Mouse (Mus musculus) cerebellum, adult 11 months (tissue): ENCODE results near the gene U2surp.

ENCODE experiments used
- DNase-seq: peaks from one replicate; pipeline ENCODE4 v3.0.0; 2022

U2surp gene

GRCm38 (mm10) chr9:95511472-95512330, at the start of gene U2surp:
TSS of gene U2surp (minus strand) at chr9:95511996.
- DNase-seq, result peak; percentile 95

DNA sequence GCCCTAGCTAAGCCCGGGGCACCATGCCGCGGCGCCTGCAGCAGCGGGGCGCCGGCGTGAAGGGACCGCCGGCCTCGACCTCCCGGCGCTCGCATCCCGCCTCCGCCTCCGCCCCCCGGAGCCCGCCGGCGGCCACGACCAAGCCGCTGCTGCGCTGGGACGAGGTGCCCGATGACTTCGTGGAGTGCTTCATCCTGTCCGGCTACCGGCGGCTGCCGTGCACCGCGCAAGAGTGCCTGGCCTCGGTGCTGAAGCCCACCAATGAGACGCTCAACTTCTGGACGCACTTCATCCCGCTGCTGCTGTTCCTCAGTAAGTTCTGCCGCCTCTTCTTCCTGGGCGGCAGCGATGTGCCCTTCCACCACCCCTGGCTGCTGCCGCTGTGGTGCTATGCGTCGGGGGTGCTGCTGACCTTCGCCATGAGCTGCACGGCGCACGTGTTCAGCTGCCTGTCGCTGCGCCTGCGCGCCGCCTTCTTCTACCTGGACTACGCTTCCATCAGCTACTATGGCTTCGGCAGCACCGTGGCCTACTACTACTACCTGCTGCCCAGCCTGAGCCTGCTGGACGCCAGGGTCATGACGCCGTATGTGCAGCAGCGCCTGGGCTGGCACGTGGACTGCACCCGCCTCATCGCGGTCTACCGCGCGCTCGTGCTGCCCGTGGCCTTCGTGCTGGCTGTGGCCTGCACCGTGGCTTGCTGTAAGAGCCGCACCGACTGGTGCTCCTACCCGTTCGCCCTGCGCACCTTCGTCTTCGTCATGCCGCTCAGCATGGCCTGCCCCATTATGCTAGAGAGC, 48.3 kb upstream of the U2surp start:
- peak; percentile 69 for DNase-seq

GRCm38 (mm10) chr9:95559059-95559935, 47.5 kb upstream of the U2surp start, which contains the start of gene Paqr9:
TSS of gene Paqr9 (plus strand) at chr9:95559657.
- peak; percentile 71 for DNase-seq

DNA sequence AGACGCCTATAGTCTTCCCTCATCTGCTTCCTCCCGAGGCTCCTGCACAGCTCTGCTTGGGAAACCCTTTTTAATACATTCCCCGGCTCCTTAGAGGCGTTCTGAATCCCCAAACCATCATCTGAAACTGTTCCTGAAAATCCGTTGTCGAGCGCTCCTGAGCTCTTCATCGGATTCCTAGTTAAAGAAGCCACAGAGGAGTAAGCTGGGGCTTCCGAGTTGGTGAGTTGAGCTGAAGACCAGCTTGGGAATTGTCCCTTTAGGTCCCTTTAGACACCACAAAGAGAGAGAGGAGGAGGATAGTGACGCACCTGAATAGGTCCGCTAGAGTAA, 46.9 kb upstream of the U2surp start:
- no peak for DNase-seq

GRCm38 (mm10) chr9:95557722-95558121, 45.9 kb upstream of the U2surp start:
- DNase-seq, result no peak

GRCm38 (mm10) chr9:95556067-95556512, 44.3 kb upstream of the U2surp start:
- DNase-seq, result no peak

DNA sequence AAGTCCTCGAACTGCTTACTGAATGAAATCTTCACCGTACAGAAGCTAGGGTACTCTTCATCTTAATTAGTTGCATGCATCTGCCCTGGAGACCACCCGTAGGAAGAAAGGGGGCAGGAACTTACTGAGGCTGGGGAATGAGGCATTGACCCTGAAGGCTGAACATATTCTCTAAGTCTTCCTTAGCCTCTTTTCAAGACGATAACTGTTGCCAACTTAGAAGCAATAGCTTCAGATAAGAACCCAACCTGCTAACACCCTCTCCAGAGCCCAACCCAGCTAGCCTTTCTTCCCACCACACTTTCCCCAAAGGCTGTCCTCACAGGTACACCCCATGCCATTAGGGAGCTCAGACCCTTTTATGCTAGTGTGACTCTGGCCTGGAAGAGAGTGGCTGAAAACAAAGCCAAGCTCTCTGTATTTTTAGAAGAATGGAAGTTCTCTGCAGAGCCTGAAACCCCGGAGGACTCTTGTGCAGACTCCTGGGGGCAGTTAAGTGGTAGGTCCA, 43.5 kb upstream of the U2surp start:
- DNase-seq, result no peak

- DNase-seq, result no peak
Measured at GRCm38 (mm10) chr9:95554231-95555221, 42.7 kb upstream of the U2surp start.

GRCm38 (mm10) chr9:95552175-95552705, 40.4 kb upstream of the U2surp start:
- DNase-seq, result peak; percentile 53

GRCm38 (mm10) chr9:95550856-95551774, 39.3 kb upstream of the U2surp start:
- no peak for DNase-seq

DNA sequence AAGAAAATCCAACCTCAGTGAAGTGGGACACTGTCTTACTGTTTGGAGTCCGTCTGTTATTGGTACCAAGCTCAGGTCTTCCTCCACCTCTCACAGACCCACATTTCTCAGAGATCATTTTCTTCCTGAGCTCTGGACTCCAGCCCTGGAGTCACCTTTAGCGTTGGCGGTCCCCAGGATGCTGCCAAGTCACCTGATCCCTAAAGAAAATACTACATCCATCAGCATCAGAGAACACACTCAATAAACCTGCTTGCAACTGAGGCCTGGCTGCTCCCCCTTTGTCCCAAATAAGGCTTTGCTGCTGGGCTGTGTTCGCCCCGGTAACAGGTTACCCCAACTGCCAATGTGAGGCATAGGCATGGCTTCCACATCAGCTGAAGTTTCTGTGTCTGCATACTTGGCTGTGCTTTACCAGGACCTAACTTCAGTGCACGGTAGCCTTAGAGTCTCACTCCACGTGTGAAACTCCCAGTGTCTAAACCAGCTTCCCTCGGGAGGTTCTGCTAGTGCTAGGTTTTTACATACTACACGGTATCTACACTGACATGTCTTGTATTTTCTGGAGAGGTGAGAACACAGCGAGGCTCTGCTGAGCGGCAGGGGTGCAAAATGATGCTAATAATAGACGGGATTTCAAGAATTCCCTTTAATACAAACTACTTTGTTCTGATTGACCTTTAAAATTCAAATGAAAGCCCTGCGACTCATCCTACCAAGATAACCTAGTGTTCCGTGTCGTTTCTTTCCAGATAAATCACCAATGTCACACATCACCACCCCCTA, 38.0 kb upstream of the U2surp start:
- DNase-seq, result no peak

- DNase-seq, result no peak
Measured at GRCm38 (mm10) chr9:95546679-95547078, 34.9 kb upstream of the U2surp start.

GRCm38 (mm10) chr9:95544598-95544997, 32.8 kb upstream of the U2surp start:
- DNase-seq, result no peak

DNA sequence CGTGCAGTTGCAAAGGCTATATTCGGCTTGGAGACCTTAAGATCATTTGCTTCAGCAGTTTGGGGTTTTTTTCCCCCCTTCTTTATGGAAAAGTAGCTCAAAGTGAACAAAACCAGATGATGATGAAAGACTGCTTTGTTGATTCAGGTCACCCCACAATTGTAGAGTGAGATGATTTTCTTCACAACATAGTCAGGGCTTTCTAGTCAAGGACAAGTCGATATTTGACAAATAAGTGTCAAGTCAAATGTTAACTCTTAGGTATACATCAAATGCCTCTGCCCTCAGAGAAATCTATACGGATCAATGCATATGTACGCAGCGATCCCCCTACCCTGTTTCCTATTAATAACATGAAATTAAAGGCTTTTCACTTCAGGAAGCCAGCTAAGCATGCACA, 30.7 kb upstream of the U2surp start:
- DNase-seq, result no peak

- DNase-seq, result no peak
Measured at GRCm38 (mm10) chr9:95541650-95542432, 30.0 kb upstream of the U2surp start.

- no peak for DNase-seq
Measured at GRCm38 (mm10) chr9:95541208-95541607, 29.4 kb upstream of the U2surp start.

DNA sequence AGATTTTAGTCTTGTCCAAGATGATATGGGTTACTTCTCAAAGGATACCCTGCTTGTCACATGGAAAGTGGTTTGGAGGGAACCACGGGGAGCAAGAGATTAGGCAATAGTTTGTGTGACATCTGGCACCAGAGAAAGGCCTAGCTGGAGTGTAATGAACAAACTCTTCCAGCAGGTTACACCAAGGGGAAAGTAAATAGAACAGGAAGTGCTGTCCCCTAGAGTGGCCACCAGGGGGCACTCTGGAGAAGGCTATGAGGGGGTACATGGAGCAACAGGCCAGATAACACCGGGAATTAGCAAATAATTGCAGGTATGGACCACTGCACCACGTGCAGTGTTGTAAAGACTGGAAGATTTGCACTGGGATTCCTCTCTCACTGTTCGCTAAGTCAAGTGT, 28.7 kb upstream of the U2surp start:
- peak; percentile 52 for DNase-seq

DNA sequence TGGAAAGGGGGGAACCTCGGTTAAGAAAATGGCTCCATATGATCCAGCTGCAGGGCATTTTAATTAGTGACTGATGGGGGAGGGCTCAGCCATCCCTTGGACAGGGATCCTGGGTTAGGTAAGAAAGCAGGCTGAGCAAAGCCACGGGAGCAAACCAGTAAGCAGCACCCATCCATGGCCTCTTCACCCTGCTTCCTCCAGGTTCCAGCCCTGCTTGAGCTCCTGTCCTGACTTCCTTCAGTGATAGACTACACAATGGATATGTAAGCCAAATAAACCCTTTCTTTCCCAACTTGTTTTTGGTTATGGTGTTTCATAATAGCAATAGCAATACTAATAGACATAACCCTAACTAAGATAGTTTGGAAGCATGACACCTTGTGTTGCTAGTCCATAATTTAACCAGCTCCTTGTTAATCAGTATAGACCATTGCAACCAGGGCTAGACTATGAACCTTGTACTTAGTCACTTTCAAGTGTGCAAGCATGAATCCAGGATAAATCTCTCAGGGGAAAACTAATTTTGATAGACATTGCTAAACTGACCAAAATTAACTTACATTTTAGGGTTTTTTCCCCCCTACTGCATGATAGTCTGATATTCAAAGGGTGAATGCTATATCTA, 27.5 kb upstream of the U2surp start:
- DNase-seq, result no peak
